Mouse (Mus musculus) kidney, adult 18-20 months (tissue): ENCODE results near the gene Slc4a7.

Experiments used
- DNase-seq: peaks from one replicate; pipeline ENCODE4 v3.0.0; 2021

The Slc4a7 gene

GRCm38 (mm10) chr14:14701710-14702329 lies at the start of gene Slc4a7:
Gene Slc4a7 (plus strand): TSS chr14:14702279.
- DNase-seq = no peak

DNA sequence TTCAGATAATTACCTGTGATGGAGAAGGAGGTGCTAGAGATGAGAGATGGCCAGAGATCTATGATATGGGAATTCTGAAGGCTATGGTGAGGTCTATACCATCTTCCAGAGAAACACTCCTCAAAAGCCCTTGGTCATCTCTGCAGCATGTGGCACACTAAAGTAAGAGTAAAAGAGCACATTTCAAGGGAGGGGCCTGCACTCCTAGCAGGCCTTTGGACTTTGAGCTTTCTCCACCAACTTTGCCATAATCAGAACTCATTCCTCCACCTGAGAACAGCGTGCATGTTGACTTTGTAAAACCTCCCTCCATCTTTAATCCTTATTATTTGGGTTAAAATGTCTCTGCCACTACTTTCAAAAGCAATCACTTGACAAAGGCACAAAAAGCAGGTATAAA lies 31.5 kb upstream of the Slc4a7 start:
- DNase-seq = no peak

- DNase-seq = no peak
Observed at GRCm38 (mm10) chr14:14681611-14682010, 20.5 kb upstream of the Slc4a7 start.

- no peak for DNase-seq
Observed at GRCm38 (mm10) chr14:14684771-14685170, 17.3 kb upstream of the Slc4a7 start.

GRCm38 (mm10) chr14:14686101-14686551 lies 16.0 kb upstream of the Slc4a7 start:
- no peak for DNase-seq

DNA sequence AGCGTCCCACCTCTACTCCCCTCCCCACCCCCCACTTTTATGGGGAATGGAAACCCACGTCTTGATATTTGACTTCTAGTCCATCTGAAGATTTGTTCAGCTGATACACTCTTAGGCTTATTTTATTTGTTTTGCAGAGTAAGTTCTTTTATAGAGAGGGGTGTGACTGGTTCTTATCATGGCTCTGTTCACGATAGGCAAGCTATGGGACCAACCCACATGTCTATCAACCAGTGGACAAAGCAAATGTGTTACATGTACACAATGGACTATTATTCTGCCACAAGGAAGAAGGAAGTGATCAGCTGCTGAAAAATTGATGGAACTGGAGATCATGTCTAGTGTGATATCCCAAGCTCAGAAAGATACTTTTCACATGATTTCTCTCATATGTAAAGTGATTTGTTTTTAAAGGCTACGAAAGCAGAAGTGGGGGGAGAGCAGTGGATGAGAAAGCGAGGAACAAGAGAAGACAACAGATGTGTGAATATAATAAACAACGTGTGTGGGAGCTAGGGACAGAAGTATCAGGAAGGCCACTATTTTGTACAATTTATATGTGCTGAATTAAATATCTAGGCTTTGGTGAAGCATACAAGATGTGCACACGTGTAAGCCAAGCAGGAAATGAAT lies 14.7 kb upstream of the Slc4a7 start:
- DNase-seq = no peak

GRCm38 (mm10) chr14:14702399-14703345 lies 593 bp downstream of the Slc4a7 start:
- DNase-seq = peak; percentile 87

DNA sequence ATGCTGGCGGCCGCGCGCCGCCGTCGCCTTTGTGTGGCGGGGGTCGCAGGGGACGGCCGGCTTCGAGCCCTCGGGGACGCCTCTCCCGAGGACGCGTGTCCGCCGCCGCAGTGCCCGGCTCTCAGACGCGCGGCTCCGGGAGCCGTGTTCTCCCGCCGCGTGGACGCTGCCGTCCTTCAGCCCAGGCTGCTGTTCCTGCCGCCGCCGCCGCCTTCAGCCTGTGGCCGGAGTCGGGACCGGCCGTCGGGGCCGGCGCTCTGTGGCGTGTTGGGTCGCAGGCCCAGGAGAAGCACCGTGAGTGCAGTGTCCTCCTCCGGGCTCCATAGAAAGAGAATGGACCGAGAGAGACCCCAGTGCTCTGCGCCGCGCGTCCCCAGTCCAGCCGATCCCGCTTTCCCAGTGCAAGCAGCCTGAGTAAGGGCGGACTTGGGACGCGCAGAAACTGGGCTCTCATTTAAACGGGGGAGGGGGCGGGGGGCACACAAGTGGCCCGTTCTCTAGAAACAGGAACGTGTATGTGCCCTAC lies 1.3 kb downstream of the Slc4a7 start:
- peak; percentile 69 for DNase-seq

- no peak for DNase-seq
Observed at GRCm38 (mm10) chr14:14704651-14705050, 2.6 kb downstream of the Slc4a7 start.

GRCm38 (mm10) chr14:14705126-14705525 lies 3.0 kb downstream of the Slc4a7 start:
- DNase-seq = no peak

DNA sequence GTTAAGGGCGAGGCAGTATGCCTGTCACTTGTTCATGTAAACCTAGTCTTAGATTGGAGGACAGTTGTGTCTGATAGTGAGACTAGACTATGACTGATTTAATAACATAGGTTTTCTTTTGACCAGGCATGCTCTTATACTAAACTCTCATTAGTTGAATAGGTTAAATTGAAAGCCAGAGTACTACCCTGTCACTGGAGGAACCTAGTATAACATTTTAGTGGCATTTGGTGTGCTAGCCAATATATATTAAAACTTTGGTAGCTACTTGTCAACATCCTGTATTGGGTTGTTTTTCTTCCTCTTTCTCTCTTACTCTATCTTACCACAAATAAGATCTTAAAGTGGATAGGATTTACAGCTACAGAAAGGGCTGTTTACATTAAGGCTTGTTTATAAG lies 4.3 kb downstream of the Slc4a7 start:
- DNase-seq = no peak

- DNase-seq = no peak
Observed at GRCm38 (mm10) chr14:14707061-14707460, 5.0 kb downstream of the Slc4a7 start.

GRCm38 (mm10) chr14:14709021-14709420 lies 6.9 kb downstream of the Slc4a7 start:
- no peak for DNase-seq

DNA sequence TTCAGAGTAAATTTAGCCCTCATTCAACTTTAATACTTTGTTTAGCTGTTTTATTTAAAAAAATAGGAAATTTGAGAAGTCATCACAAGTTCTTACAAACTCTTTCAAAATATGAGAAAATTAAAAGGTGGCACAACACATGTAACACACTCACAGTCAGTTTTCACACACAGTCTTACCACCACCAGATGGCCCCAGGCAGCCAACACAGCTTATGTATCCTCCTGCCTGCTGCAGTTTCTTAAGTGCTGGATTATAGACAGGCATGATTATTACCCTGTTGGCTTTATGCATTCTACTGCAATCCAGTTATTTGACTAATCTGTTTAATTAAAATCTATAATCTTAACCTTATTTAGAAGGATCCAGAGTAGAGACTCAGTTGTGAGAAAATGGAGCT lies 12.1 kb downstream of the Slc4a7 start:
- no peak for DNase-seq

DNA sequence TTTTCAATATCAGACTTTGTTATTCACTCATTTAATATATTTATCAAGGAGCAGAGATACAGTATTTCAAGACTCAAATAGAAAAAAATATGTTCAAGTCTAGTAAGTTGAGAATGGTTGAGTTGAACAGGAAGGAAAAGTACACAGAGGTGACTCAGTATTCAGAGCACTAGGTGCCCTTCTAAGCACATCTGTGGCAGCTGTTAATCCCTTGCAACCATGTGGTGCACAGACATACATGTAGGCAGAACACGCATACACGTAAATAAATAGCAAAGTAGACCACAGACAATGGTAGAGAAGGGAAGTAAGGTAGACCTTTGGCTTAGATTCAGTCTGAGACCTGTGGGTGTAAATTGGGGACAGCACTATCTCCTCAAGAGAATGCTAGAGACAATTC lies 13.7 kb downstream of the Slc4a7 start:
- DNase-seq = no peak

DNA sequence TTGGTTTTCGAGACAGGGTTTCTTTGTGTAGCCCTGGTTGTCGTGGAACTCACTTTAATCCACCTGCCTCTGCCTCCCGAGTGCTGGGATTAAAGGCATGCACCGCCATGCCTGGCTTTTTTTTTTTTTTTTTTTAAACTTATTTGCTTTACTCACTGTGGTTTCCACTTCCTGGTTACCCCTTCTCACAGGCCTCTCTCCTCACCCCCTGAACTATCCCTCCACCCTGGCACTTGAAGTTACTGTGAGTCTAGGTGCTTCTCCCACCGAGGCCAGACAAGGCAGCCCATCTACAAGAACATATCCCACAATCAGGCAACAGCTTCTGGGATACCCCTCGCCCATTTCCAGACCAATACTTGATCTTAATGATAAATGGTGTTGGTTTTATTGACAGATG lies 14.8 kb downstream of the Slc4a7 start:
- DNase-seq = no peak

DNA sequence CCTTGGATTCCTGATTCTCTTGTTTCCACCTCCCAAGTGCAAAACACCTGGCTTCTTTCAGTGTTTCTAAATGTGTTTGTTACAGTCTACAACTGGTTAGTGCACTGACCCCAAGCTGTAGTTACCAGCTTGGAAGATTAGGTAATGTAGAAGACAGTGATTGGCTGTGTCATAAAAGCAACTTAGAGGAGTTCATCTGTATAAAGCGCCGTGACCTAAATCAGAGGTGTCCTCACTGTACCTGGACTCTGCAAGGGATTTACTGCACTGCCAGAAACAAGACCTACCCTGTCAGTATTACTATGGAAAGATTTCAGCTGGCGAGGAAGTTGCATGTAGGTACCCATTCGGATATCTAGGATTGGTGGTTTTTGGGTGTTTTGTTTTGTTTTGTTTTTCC lies 16.5 kb downstream of the Slc4a7 start:
- no peak for DNase-seq

DNA sequence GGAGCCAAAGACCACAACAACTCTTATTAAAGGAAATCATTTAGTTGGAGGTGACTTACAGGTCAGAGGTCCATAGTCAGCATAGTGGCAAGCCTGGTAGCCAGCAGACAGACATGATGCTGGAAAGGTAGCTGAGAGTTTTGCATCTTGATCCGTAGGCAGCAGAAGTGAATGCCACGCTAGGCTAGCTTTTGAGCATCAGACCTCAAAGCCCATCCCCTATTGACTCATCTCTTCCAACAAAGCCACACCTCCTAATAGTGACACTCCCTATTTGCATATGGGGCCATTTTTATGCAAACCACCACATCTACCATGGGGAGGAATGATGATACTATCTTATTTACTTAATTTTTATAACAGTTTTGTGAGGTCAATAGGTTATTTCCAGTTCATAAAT lies 79.1 kb downstream of the Slc4a7 start:
- DNase-seq = no peak

DNA sequence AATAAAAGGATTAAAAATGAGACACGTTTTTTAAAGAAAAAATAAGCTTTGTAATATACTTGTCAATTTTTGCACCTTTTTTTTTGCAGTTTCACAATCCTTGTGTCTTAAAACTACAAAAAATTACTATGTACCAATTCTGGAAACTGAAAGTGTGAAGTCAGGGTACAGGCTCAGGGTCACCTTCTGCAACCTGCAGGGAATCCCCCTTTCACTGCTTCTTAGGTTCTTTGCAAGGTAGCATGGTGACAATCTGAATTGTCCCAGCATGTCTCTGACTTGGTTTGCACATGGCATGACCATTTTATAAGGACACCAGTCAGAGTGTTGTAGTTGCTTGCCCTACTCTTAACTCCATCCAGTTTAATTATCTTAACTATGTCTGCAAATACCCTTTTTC lies 82.1 kb downstream of the Slc4a7 start:
- no peak for DNase-seq

DNA sequence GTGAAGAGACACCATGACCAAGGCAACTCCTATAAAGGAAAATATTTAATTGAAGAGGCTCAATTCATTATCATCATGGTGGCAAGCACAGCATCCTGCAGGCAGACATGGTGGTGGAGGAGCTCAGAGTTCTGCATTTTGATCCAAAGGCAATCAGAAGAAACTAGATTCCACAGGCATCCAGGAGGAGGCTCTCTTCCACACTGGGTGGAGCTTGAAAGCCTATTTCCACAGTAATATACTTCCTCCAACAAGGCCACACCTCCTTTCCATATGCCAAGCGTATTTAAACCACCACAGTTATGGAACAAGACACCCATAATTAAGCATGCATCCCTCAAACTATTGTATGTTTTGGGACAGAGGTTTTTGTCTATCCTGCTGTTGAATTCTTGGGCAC lies 84.9 kb downstream of the Slc4a7 start:
- DNase-seq = no peak

DNA sequence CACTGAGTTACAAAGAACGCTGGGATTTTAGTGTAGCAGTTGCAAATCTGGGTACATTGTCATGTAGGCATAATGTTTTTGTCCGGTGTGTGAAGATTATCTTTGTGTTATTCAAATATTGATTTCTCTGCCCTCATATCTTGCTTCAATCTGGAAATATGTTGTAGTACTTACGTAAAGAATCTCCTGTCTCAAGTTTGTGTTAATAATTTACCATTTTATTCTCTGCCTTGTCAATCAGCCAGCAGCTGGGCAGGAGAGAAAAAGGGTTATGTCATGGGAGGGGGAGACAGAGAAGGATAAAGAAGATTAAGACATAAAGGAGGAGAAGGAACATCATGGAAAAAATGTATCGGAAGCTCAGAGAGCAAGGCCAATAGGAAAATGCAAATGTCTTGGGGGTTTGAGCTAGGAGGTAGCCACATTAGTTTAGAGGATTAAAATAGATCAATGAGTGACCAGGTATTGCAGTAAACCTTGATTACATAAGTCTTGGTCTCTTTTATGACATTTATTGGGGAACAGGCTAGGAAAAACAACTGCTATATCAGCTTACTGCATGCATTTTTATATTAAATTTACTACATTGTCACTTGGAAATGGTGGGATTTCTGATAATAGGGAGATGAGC lies 87.9 kb downstream of the Slc4a7 start:
- no peak for DNase-seq

- no peak for DNase-seq
Observed at GRCm38 (mm10) chr14:14799861-14800260, 97.8 kb downstream of the Slc4a7 start.

DNA sequence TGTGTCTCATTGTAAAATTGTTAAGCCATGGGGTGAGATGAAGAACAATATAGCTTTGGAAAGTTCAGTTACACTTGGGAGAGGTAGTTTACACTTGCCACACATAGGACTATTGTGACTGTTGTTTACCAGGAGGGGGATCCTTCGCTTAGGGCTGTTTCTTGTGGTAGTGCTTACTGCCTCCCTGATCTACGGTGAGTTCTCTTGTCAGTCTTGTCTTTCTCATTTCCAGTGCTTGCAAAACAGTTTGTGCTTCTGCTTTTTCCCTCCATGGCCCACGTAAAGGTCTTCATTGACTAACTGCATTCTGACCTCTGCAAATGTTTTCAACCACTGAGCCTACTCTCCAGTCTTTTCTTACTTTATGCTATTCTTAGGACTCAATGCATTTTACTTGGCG lies 98.3 kb downstream of the Slc4a7 start:
- no peak for DNase-seq
